Mouse (Mus musculus) ES-E14 (cell line): ENCODE results near the gene Uqcc1. TPM values are rescaled to one million over a fixed set of nuclear protein-coding genes. Genes with fewer than 3 reads are reported as not detected.
A peak's percentile ranks its signal among the peaks of the same experiment; 100 is the strongest.

Experiments used
- DNase-seq: peaks from one replicate; pipeline ENCODE4 v3.0.0-alpha.2; 2013; ENCODE audit warnings: low read depth, low spot score
- H3K27ac ChIP-seq: 2 replicates; pipeline ENCODE4 v1.5.1; 2012; ENCODE audit warnings: low read depth, mild to moderate bottlenecking, low read length, moderate library complexity, mixed read lengths; ENCODE audit not compliant: poor library complexity, insufficient read depth, severe bottlenecking
- H3K36me3 ChIP-seq: 2 replicates; pipeline ENCODE4 v1.6.1; 2012; ENCODE audit warnings: mild to moderate bottlenecking, low read length, moderate library complexity, mixed read lengths; ENCODE audit not compliant: control insufficient read depth, poor library complexity, insufficient read depth, severe bottlenecking
- H3K4me1 ChIP-seq, 2 experiments: fragments of 150-350 bp in 1 of 2; sonication (generic) in 1 of 2; 2 replicates each; pipeline ENCODE4 v1.6.1; 2012; ENCODE audit warnings: low read length in 2 of 2, mild to moderate bottlenecking in 1 of 2, mixed read lengths in 1 of 2; ENCODE audit not compliant: control insufficient read depth in 2 of 2, insufficient read depth in 2 of 2, poor library complexity in 1 of 2
- H3K4me3 ChIP-seq, 2 experiments: fragments of 150-350 bp in 1 of 2; sonication (generic) in 1 of 2; 2 replicates each; pipeline ENCODE4 v1.5.1; 2012; ENCODE audit warnings: low read length in 2 of 2, low read depth in 1 of 2, mild to moderate bottlenecking in 1 of 2, mixed read lengths in 1 of 2; ENCODE audit not compliant: insufficient read depth in 1 of 2, poor library complexity in 1 of 2, severe bottlenecking in 1 of 2
- H3K9ac ChIP-seq: 2 replicates; pipeline ENCODE4 v1.6.1; 2012; ENCODE audit warnings: low read depth, mild to moderate bottlenecking, low read length, mixed read lengths; ENCODE audit not compliant: poor library complexity, insufficient read depth, severe bottlenecking
- H3K9me3 ChIP-seq: fragments of 150-350 bp; sonication (generic); 2 replicates; pipeline ENCODE4 v1.6.1; 2012; ENCODE audit warnings: low read depth, mild to moderate bottlenecking, low read length; ENCODE audit not compliant: control insufficient read depth, insufficient read depth
- CHD2 ChIP-seq: IDR thresholded peaks from 2 replicates; pipeline ENCODE4 v1.6.1; 2014; ENCODE audit warnings: mild to moderate bottlenecking, low read depth, low read length, inconsistent platforms
- HCFC1 ChIP-seq: IDR thresholded peaks from 2 replicates; pipeline ENCODE4 v1.6.1; 2012; ENCODE audit warnings: low read length, inconsistent platforms, borderline replicate concordance; ENCODE audit not compliant: insufficient read depth
- MAFK ChIP-seq: IDR thresholded peaks from 2 replicates; pipeline ENCODE4 v1.6.1; 2014; ENCODE audit warnings: mild to moderate bottlenecking, low read depth, low read length, inconsistent platforms; ENCODE audit not compliant: insufficient read depth
- ZC3H11A ChIP-seq: IDR thresholded peaks from 2 replicates; pipeline ENCODE4 v1.6.1; 2012; ENCODE audit warnings: low read depth, mild to moderate bottlenecking, inconsistent platforms, low read length, borderline replicate concordance
- ZNF384 ChIP-seq: IDR thresholded peaks from 2 replicates; pipeline ENCODE4 v1.6.1; 2012; ENCODE audit warnings: low read depth, low read length, inconsistent platforms
- in situ Hi-C, 2 experiments: fragments of 600-800 bp; cut with MboI; formaldehyde crosslinking; loops; one replicate each; pipeline ENCODE4 v1.15.1; 2025; ENCODE audit warnings: low sequenced_read_pairs in 2 of 2, inconsistent platforms in 1 of 2; ENCODE audit not compliant: unreplicated experiment in 2 of 2
- total RNA-seq: library from RNA; depleted of rRNA; stranded (reverse); fragments of 300-350 nt; gene quantifications from 2 replicates; pipeline ENCODE4 v1.2.3, GENCODE M21; 2012

Uqcc1 gene
- total RNA-seq, 1 experiment, result 61.7 TPM

DNA sequence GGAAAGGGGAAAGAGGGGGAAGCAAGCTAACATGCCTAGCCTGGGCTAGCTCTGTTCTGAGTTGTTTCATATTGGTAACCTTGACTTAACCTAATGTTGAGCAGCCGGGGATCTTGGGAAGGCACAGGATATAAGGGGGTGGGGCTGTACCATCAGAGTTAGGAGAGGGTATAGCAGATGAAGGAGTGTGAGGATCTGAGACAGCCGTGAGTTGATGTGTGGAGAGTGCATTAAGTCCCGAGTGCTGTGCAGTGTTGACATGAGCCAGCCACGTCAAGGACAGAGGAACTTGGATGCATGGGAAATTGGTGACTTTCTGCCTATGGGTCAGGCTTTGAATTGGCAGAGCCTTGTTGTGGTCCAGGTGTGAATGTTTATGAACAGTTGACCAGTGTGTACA, 117.5 kb downstream of the Uqcc1 start:
- no peaks in the 10 kb centered on the region for H3K9me3 ChIP-seq
- H3K4me3 ChIP-seq, result no peak overlapping the region
- TF ChIP-seq ZNF384, result no peak
- no peak for TF ChIP-seq ZC3H11A
- TF ChIP-seq HCFC1, result no peak
- TF ChIP-seq CHD2, result no peak
- TF ChIP-seq MAFK, result no peak
- peaks cover 0 to 6% of the 10 kb centered on the region in 2 experiments; a peak in 1 of 4 replicates for H3K4me1 ChIP-seq
- H3K9ac ChIP-seq, result no peak overlapping the region
- in situ Hi-C loops, result no loop called here
- no peak overlapping the region for H3K27ac ChIP-seq
- DNase-seq, result no peak
- H3K36me3 ChIP-seq, result no peaks in the 10 kb centered on the region

GRCm38 (mm10) chr2:155811821-155812396, 118.2 kb downstream of the Uqcc1 start:
- in situ Hi-C loops, result no loop called here
- Histone ChIP-seq H3K4me1 (peaks cover 0 to 6% of the 10 kb centered on the region in 2 experiments; a peak in 1 of 4 replicates), H3K9me3 (no peaks in the 10 kb centered on the region), H3K27ac (peak overlapping the region; percentile 37; the same call in 1 of the 2 replicates), H3K4me3 (peak overlapping the region in 1 of 2 experiments; percentile 17; a peak in 1 of 4 replicates), H3K9ac (peak overlapping the region; percentile 59; the same call in 1 of the 2 replicates), H3K36me3 (no peaks in the 10 kb centered on the region)
- peak; percentile 92 for DNase-seq
- peak; percentile 75; the same call in 1 of the 2 replicates for TF ChIP-seq ZC3H11A
- no peak for TF ChIP-seq CHD2
- no peak for TF ChIP-seq MAFK
- TF ChIP-seq HCFC1, result no peak
- no peak for TF ChIP-seq ZNF384

- Histone ChIP-seq H3K4me3 (no peak overlapping the region), H3K36me3 (no peaks in the 10 kb centered on the region), H3K4me1 (peaks cover 0 to 6% of the 10 kb centered on the region in 2 experiments; a peak in 1 of 4 replicates), H3K27ac (no peak overlapping the region), H3K9ac (no peak overlapping the region), H3K9me3 (no peaks in the 10 kb centered on the region)
- DNase-seq, result no peak
- in situ Hi-C loops, result no loop called here
- TF ChIP-seq HCFC1 (no peak), CHD2 (no peak), MAFK (no peak), ZNF384 (no peak), ZC3H11A (no peak)
These were observed 120.5 kb downstream of the Uqcc1 start for GRCm38 (mm10) chr2:155809620-155810019.

DNA sequence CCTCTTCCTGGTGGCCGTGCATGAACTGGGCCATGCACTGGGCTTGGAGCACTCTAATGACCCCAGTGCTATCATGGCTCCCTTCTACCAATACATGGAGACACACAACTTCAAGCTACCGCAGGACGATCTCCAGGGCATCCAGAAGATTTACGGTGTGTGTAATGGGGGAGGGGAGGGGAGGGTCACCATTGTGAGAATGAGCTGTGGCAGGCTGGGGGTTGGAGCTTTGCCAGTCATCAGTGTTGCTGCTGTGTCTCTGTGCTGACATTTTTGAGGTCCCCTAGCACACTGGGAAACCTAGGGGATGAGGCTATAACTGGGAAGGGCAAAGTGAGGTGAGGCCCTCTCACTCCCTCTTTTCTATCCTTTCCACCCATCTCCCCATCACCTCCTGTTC, 122.7 kb downstream of the Uqcc1 start:
- no peak overlapping the region for H3K9ac ChIP-seq
- H3K27ac ChIP-seq, result no peak overlapping the region
- no peak for TF ChIP-seq ZC3H11A
- TF ChIP-seq ZNF384, result no peak
- no peak for TF ChIP-seq CHD2
- no peak for TF ChIP-seq MAFK
- no peak for TF ChIP-seq HCFC1
- no peak for DNase-seq
- no peak overlapping the region for H3K4me3 ChIP-seq
- no peaks in the 10 kb centered on the region for H3K9me3 ChIP-seq
- H3K36me3 ChIP-seq, result no peaks in the 10 kb centered on the region
- peaks cover 0 to 2% of the 10 kb centered on the region in 2 experiments; a peak in 1 of 4 replicates for H3K4me1 ChIP-seq
- in situ Hi-C loops, result no loop called here
